Mouse (Mus musculus) heart, adult 2 months (tissue): ENCODE data around the gene Hist2h3b.

Experiments
- CTCF ChIP-seq: fragments of 200-600 bp; IDR thresholded peaks from 2 replicates; pipeline ENCODE4 v1.8.1; 2022; ENCODE audit warnings: antibody characterized with exemption, mild to moderate bottlenecking, moderate library complexity
- EP300 ChIP-seq: fragments of 200-500 bp; IDR thresholded peaks from 2 replicates; pipeline ENCODE4 v1.6.1; 2011; ENCODE audit warnings: low read depth, low read length, control low read depth; ENCODE audit not compliant: insufficient read depth
- POLR2A ChIP-seq: fragments of 200-500 bp; IDR thresholded peaks from 2 replicates; pipeline ENCODE4 v1.6.1; 2011; ENCODE audit warnings: mild to moderate bottlenecking, low read depth, low read length, control low read depth; ENCODE audit not compliant: insufficient read depth

DNA sequence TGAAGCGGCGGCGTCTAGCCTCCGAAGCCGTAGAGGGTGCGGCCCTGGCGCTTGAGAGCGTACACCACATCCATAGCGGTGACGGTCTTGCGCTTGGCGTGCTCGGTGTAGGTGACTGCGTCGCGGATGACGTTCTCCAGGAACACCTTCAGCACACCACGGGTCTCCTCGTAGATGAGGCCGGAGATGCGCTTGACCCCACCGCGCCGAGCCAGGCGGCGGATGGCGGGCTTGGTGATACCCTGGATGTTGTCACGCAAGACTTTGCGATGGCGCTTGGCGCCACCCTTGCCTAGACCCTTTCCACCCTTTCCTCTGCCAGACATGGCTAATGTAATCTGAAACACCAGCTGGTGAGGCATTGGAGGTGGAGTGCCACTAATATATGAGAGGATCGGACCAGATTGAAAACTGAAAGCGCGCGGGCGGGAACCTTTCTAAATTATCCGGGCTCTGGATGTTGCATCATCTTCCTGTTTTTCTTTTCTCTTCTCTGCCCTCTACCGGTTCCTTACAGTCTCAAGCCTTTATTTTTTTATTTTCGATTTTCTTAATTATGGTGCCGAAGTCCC, 5.4 kb upstream of the Hist2h3b start, which contains the start of gene Hist2h4:
- peak; percentile 85 for TF ChIP-seq CTCF
- TF ChIP-seq POLR2A, result peak; percentile 100
- TF ChIP-seq EP300, result peak; percentile 97
